Mouse (Mus musculus) lung, embryonic 15.5 days (tissue): ENCODE measurements around the gene Ctsa. TPM values are rescaled to one million over a fixed set of nuclear protein-coding genes. Genes with fewer than 3 reads are reported as not detected.
"Not testable (repeated sequence)": the region's sequence is repeated elsewhere in the genome, so short reads cannot be mapped to it uniquely, and the experiment has no call there.

Experiments
- ATAC-seq: fragments of 200-750 bp; cut with Nextera tagmentation; 2 replicates; pipeline ENCODE4 v1.8.0; 2017; ENCODE audit warnings: moderate number of reproducible peaks, borderline replicate concordance; ENCODE audit not compliant: low FRiP score, low TSS enrichment; ENCODE audit errors: extremely low read depth
- H3K27ac ChIP-seq: fragments of 300-500 bp; sonication (generic); 2 replicates; pipeline ENCODE4 v1.5.1; 2015; ENCODE audit warnings: moderate library complexity, mild to moderate bottlenecking, inconsistent platforms
- H3K27me3 ChIP-seq: fragments of 300-500 bp; sonication (generic); 2 replicates; pipeline ENCODE4 v1.6.1; 2015; ENCODE audit warnings: inconsistent platforms
- H3K36me3 ChIP-seq: fragments of 300-500 bp; sonication (generic); 2 replicates; pipeline ENCODE4 v1.6.1; 2015; ENCODE audit warnings: inconsistent platforms
- H3K4me1 ChIP-seq: fragments of 300-500 bp; sonication (generic); 2 replicates; pipeline ENCODE4 v1.6.1; 2015; ENCODE audit warnings: inconsistent platforms
- H3K4me2 ChIP-seq: fragments of 300-500 bp; sonication (generic); 2 replicates; pipeline ENCODE4 v1.6.1; 2015; ENCODE audit warnings: inconsistent platforms, mild to moderate bottlenecking, moderate library complexity
- H3K4me3 ChIP-seq: fragments of 300-500 bp; sonication (generic); 2 replicates; pipeline ENCODE4 v1.5.1; 2015; ENCODE audit warnings: mild to moderate bottlenecking, inconsistent platforms
- H3K9ac ChIP-seq: fragments of 300-500 bp; sonication (generic); 2 replicates; pipeline ENCODE4 v1.6.1; 2015; ENCODE audit warnings: inconsistent platforms
- H3K9me3 ChIP-seq: fragments of 300-500 bp; sonication (generic); 2 replicates; pipeline ENCODE4 v1.6.1; 2016; ENCODE audit warnings: inconsistent platforms
- WGBS: fragments of 180-500 bp; shearing (Covaris S2); methylation state at CpG from one replicate; pipeline ENCODE4 v1.1.7; 2015; 5-methylcytosine and 5-hydroxymethylcytosine counted together
- polyA plus RNA-seq: library from polyadenylated mRNA; unstranded; fragments of >200 nt; fragmentation: Nextera tagmentation; extraction: Ambion mirVana; gene quantifications from 2 replicates; pipeline ENCODE4 v1.2.1, GENCODE M21; 2015

The Ctsa gene
- polyA plus RNA-seq, 1 experiment from 2014 or later: 139 TPM

DNA sequence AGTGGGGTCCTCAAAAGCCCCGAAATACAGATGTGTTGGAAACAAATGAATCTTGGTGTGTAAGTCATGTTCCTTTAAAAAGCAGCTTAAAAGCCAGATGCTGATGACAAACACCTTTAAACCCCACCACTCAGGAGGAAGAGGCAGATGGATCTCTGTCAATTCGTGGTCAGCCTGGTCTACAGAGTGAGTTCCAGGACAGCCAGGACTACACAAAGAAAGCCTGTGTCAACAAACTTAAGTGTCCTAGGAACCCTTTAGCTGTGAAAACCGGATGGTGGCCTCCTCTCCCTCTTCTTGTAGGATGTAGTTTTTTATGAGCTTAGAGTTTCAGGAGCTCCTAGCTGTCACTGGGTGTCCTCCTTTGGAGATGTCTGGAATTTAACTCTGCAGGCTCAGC lies 40.9 kb downstream of the Ctsa start:
- Histone ChIP-seq H3K4me2 (no peak overlapping the region), H3K36me3 (no peaks in the 10 kb centered on the region), H3K4me1 (peaks cover 31% of the 10 kb centered on the region), H3K4me3 (no peak overlapping the region), H3K27me3 (no peaks in the 10 kb centered on the region), H3K27ac (peak overlapping the region; percentile 83), H3K9ac (no peak overlapping the region), H3K9me3 (no peaks in the 10 kb centered on the region)
- 31% methylated on average over 3 of the region's 3 CpGs for WGBS
- ATAC-seq: no peak

GRCm38 (mm10) chr2:164874239-164874769 lies 41.6 kb downstream of the Ctsa start:
- Histone ChIP-seq H3K4me1 (peaks cover 32% of the 10 kb centered on the region), H3K4me3 (no peak overlapping the region), H3K27ac (peak overlapping the region; percentile 83), H3K36me3 (no peaks in the 10 kb centered on the region), H3K27me3 (no peaks in the 10 kb centered on the region), H3K9me3 (no peaks in the 10 kb centered on the region), H3K9ac (no peak overlapping the region), H3K4me2 (no peak overlapping the region)
- 16% methylated on average over 1 of the region's 1 CpGs for WGBS
- peak; percentile 51 for ATAC-seq

DNA sequence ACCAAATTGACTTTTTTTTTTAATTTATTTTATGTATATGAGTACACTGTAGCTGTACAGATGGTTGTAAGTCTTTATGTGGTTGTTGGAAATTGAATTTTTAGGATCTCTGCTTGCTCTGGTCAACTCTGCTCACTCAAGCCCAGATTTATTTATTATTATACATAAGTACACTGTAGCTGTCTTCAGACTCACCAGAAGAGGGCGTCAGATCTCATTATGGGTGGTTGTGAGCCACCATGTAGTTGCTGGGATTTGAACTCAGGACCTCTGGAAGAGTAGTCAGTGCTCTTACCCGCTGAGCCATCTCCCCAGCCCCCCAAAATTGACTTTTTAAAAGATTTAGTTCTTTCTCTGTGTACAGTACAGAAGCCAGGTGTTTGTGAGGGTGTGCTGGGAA lies 43.0 kb downstream of the Ctsa start:
- H3K4me3 ChIP-seq, ATAC-seq, H3K36me3 ChIP-seq, H3K27me3 ChIP-seq, H3K9me3 ChIP-seq, H3K9ac ChIP-seq, H3K27ac ChIP-seq, H3K4me2 ChIP-seq: not testable (repeated sequence)
- 45% methylated on average over 2 of the region's 2 CpGs for whole genome bisulfite sequencing
- H3K4me1 ChIP-seq: peaks cover 37% of the 10 kb centered on the region

DNA sequence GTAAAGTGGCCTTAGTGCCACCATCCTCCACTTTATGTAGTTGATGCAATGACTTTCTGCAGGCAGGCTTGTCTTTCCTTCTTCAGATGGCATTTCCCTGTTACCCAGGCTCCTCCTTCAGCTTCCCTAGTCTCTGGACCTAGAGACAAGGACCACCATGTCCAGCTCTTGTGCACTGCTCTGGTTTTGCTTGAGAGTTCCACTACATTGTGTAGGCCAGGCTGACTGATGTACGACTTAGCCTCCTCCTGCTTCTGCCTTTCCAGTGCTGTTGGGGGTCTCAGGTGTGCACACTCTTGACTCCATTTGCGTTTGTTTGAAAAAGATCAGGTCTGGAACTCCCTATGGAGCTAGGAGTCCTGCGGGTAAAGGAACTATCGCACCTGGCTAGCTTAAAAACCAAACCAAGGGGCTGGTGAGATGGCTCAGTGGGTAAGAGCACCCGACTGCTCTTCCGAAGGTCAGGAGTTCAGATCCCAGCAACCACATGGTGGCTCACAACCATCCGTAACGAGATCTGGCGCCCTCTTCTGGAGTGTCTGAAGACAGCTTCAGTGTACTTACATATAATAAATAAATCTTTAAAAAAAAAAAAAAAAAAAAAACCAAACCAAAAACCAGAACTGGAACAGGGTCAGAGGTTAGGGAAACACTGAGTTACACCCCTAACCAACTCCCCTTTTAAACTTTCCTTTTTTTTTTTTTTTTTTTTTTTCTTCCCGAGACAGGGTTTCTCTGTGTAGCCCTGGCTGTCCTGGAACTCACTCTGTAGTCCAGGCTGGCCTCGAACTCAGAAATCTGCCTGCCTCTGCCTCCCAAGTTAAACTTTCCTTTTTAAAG lies 44.9 kb downstream of the Ctsa start:
- H3K27me3 ChIP-seq, H3K9me3 ChIP-seq, ATAC-seq, H3K9ac ChIP-seq, H3K36me3 ChIP-seq: not testable (repeated sequence)
- Histone ChIP-seq H3K27ac (peak overlapping the region; percentile 100; the same call in 1 of the 2 replicates), H3K4me2 (peak overlapping the region; percentile 85), H3K4me1 (peaks cover 39% of the 10 kb centered on the region), H3K4me3 (peak overlapping the region; percentile 93)
- 66% methylated on average over 11 of the region's 11 CpGs for WGBS

GRCm38 (mm10) chr2:164878509-164879227 lies 46.0 kb downstream of the Ctsa start:
- WGBS: 2% methylated on average over 28 of the region's 28 CpGs
- ATAC-seq: peak; percentile 31; the same call in 1 of the 2 replicates

DNA sequence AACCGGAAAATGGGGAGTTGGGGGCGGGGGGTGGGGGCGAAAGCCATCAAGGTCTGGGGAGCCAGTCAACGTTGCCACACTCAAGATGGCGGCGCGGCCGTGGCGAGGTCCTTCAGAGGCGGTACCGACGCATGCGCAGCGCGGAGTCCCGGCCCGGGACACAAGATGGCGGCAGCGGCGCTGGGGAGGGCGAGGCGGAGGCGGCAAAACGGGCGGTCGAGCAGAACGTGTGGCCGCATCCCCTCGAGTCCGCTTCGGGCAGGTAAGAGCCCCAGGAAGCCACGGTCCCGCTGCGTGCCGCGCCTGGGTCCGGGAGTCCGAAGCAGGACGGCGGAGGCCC lies 46.5 kb downstream of the Ctsa start, which contains the start of gene Pcif1:
TSS of gene Pcif1 (plus strand) at position 77 of the 340 bp plus-strand sequence.
- Histone ChIP-seq H3K36me3 (peaks cover 15% of the 10 kb centered on the region), H3K9me3 (no peaks in the 10 kb centered on the region), H3K27me3 (no peaks in the 10 kb centered on the region), H3K4me1 (peaks cover 34% of the 10 kb centered on the region), H3K27ac (peak within 1 kb of the TSS; percentile 100), H3K9ac (peak within 1 kb of the TSS; percentile 100), H3K4me3 (peak within 1 kb of the TSS; percentile 93), H3K4me2 (peak within 1 kb of the TSS; percentile 85)
- peak; percentile 86 for ATAC-seq
- WGBS: 2% methylated on average over 38 of the region's 40 CpGs

More at GRCm38 (mm10) chr2:164878509-164879227, 46.0 kb downstream of the Ctsa start:
- H3K4me3 ChIP-seq: peak overlapping the region; percentile 93
- H3K9me3 ChIP-seq: no peaks in the 10 kb centered on the region
- H3K9ac ChIP-seq: peak overlapping the region; percentile 100
- H3K27me3 ChIP-seq: no peaks in the 10 kb centered on the region
- peaks cover 10% of the 10 kb centered on the region for H3K36me3 ChIP-seq
- H3K4me2 ChIP-seq: peak overlapping the region; percentile 85
- peak overlapping the region; percentile 100 for H3K27ac ChIP-seq
- peaks cover 39% of the 10 kb centered on the region for H3K4me1 ChIP-seq

GRCm38 (mm10) chr2:164879568-164880277 lies 47.0 kb downstream of the Ctsa start:
- Histone ChIP-seq H3K4me2 (peak overlapping the region; percentile 85), H3K9me3 (no peaks in the 10 kb centered on the region), H3K9ac (peak overlapping the region; percentile 100), H3K36me3 (peaks cover 19% of the 10 kb centered on the region), H3K4me1 (peaks cover 29% of the 10 kb centered on the region), H3K4me3 (peak overlapping the region; percentile 93), H3K27me3 (no peaks in the 10 kb centered on the region), H3K27ac (peak overlapping the region; percentile 100)
- ATAC-seq: peak; percentile 89
- WGBS: 1% methylated on average over 59 of the region's 72 CpGs

- no peaks in the 10 kb centered on the region for H3K9me3 ChIP-seq
- H3K36me3 ChIP-seq: peaks cover 47% of the 10 kb centered on the region
Observed at GRCm38 (mm10) chr2:164882619-164883018, 49.9 kb downstream of the Ctsa start.

DNA sequence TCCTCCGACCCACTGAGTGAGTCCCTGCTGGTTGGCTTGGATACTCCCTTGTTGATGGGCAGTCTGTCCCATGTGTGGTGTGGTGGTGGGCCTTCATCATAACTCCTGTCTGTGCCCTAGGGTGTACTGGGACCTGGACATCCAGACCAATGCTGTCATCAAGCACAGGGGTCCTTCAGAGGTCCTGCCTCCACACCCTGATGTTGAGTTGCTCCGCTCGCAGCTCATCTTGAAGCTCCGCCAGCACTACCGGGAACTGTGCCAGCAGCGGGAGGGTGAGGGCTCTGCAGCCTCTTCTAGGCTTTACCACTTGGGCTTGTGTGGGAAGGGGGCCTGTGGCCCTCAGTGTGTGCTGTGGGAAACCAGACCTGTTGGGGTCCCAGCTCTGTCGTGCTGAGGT lies 53.1 kb downstream of the Ctsa start:
- peak; percentile 58; the same call in 1 of the 2 replicates for ATAC-seq
- Histone ChIP-seq H3K9ac (peak overlapping the region; percentile 17; the same call in 1 of the 2 replicates), H3K27ac (peak overlapping the region; percentile 57; the same call in 1 of the 2 replicates)

More at GRCm38 (mm10) chr2:164882619-164883018, 49.9 kb downstream of the Ctsa start:
- peaks cover 29% of the 10 kb centered on the region for H3K4me1 ChIP-seq
- no peak overlapping the region for H3K4me2 ChIP-seq
- no peaks in the 10 kb centered on the region for H3K27me3 ChIP-seq
- ATAC-seq: no peak
- WGBS: 80% methylated on average over 9 of the region's 9 CpGs
- H3K4me3 ChIP-seq: no peak overlapping the region
- H3K9ac ChIP-seq: no peak overlapping the region
- no peak overlapping the region for H3K27ac ChIP-seq

GRCm38 (mm10) chr2:164886617-164887016 lies 53.9 kb downstream of the Ctsa start:
- no peaks in the 10 kb centered on the region for H3K27me3 ChIP-seq
- H3K4me2 ChIP-seq: no peak overlapping the region
- ATAC-seq: no peak
- peaks cover 87% of the 10 kb centered on the region for H3K36me3 ChIP-seq
- H3K4me1 ChIP-seq: peaks cover 14% of the 10 kb centered on the region
- H3K27ac ChIP-seq: no peak overlapping the region
- no peaks in the 10 kb centered on the region for H3K9me3 ChIP-seq
- 87% methylated on average over 10 of the region's 10 CpGs for WGBS
- no peak overlapping the region for H3K9ac ChIP-seq
- H3K4me3 ChIP-seq: no peak overlapping the region

More for the DNA sequence above, 53.1 kb downstream of the Ctsa start:
- H3K4me1 ChIP-seq: peaks cover 15% of the 10 kb centered on the region
- H3K9me3 ChIP-seq: no peaks in the 10 kb centered on the region
- H3K27me3 ChIP-seq: no peaks in the 10 kb centered on the region
- no peak overlapping the region for H3K4me3 ChIP-seq
- 25% methylated on average over 7 of the region's 7 CpGs for WGBS
- no peak overlapping the region for H3K4me2 ChIP-seq
- H3K36me3 ChIP-seq: peaks cover 79% of the 10 kb centered on the region

GRCm38 (mm10) chr2:164888996-164889395 lies 56.3 kb downstream of the Ctsa start:
- H3K9ac ChIP-seq: no peak overlapping the region
- H3K4me1 ChIP-seq: peaks cover 14% of the 10 kb centered on the region
- WGBS: 75% methylated on average over 12 of the region's 12 CpGs
- H3K4me3 ChIP-seq: no peak overlapping the region
- ATAC-seq: no peak
- H3K9me3 ChIP-seq: no peaks in the 10 kb centered on the region
- H3K27me3 ChIP-seq: no peaks in the 10 kb centered on the region
- H3K27ac ChIP-seq: no peak overlapping the region
- peaks cover 98% of the 10 kb centered on the region for H3K36me3 ChIP-seq
- H3K4me2 ChIP-seq: no peak overlapping the region
